Comparison of ENCODE assay signal across 12 mouse cellular contexts in the genomic region with DNA sequence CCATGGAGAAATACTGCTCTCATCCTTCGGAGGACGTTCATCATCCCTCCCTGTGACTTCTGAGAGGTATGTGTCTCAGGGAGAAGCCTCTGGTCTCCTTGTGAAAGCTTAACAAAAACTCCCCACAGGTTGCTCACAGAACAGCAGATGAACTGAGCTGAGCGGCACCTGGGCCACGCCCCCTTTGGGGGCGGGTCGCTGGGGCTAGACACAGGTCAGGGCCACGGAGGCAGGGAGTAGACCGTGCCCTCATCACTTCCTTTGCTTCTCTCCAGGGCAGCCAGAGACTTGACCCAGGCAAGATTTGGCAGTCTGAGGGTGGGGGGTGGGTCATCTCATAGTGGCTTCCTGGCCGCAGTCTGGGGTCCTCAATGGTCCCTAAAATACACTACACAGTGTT. TPM values are rescaled to one million over a fixed set of nuclear protein-coding genes. Genes with fewer than 3 reads are reported as not detected.
A peak's percentile ranks its signal among the peaks of the same experiment; 100 is the strongest.
DNase-seq lines count a peak whose midpoint lies in the region; ATAC-seq lines count a peak whose summit lies in the region.
"Had no signal": no experiment of that assay in that cellular context is flagged by ENCODE, and none has a peak within 500 bp of the region (broad histone marks: within the 10 kb centered on the region; RNA-seq: fewer than 3 reads in every experiment).

No protein-coding gene starts in this region.

- peak; percentile 21; the same call in 1 of the 2 replicates for ATAC-seq in kidney, embryonic 14.5 days (ENCODE audit: low FRiP score, low TSS enrichment)
- ATAC-seq in neural tube, embryonic 15.5 days (ENCODE audit: low FRiP score): no peak
- ATAC-seq in erythroid progenitor cell, adult 5-6 weeks (replicated peaks; ENCODE audit: low FRiP score, poor library complexity, severe bottlenecking): no peak
- ATAC-seq in forebrain, embryonic 16.5 days: no peak

- no peak overlapping the region for H3K27ac ChIP-seq in kidney, embryonic 14.5 days (ENCODE audit: low read depth, low read length)
- no peak overlapping the region for H3K27ac ChIP-seq in neural tube, embryonic 15.5 days (replicated peaks)
- H3K27ac ChIP-seq in forebrain, embryonic 16.5 days (ENCODE audit: low read length): no peak overlapping the region

- H3K4me2 ChIP-seq in kidney, embryonic 14.5 days (replicated peaks; ENCODE audit: low read depth, low read length): 0 out of 2 replicates have a peak overlapping the region, but pooled peaks have one; percentile 4
- 0 out of 2 replicates have a peak overlapping the region, but pooled peaks have one; percentile 7 for H3K4me2 ChIP-seq in neural tube, embryonic 15.5 days
- no peak overlapping the region for H3K4me2 ChIP-seq in forebrain, embryonic 16.5 days (ENCODE audit: low read length)
- H3K4me2 ChIP-seq: heart, embryonic 12.5 days had no signal

- peak overlapping the region; percentile 31; the same call in 1 of the 2 replicates for H3K9ac ChIP-seq in kidney, embryonic 14.5 days (ENCODE audit: low read depth, low read length)
- H3K9ac ChIP-seq in neural tube, embryonic 15.5 days (replicated peaks): no peak overlapping the region
- no peak overlapping the region for H3K9ac ChIP-seq in forebrain, embryonic 16.5 days (replicated peaks; ENCODE audit: low read depth, low read length)
- H3K9ac ChIP-seq: heart, embryonic 12.5 days had no signal

- WGBS in kidney, embryonic 14.5 days: 18% methylated on average over 9 of the region's 9 CpGs
- WGBS in neural tube, embryonic 15.5 days: 13% methylated on average over 9 of the region's 9 CpGs
- 12% methylated on average over 9 of the region's 9 CpGs for WGBS in forebrain, embryonic 16.5 days

- DNase-seq in kidney, postnatal 25 days: no peak
- DNase-seq in retina, embryonic 14.5 days (ENCODE audit: low spot score): peak; percentile 73
- no peak for DNase-seq in retina, postnatal 1 day
- peak; percentile 39 for DNase-seq in embryo, embryonic 11 days
- DNase-seq: kidney, adult 18-20 months had no signal

- no peaks in the 10 kb centered on the region for H3K27me3 ChIP-seq in kidney, embryonic 14.5 days (ENCODE audit: control insufficient read depth, insufficient read depth, low read length)
- H3K27me3 ChIP-seq in neural tube, embryonic 15.5 days (replicated peaks): no peaks in the 10 kb centered on the region
- no peaks in the 10 kb centered on the region for H3K27me3 ChIP-seq in forebrain, embryonic 16.5 days (replicated peaks; ENCODE audit: control insufficient read depth, insufficient read depth, low read length)

- H3K4me1 ChIP-seq in kidney, embryonic 14.5 days (ENCODE audit: control insufficient read depth, insufficient read depth, low read length): 0 out of 2 replicates have a peak, but pooled peaks cover 5% of the 10 kb centered on the region
- H3K4me1 ChIP-seq in neural tube, embryonic 15.5 days: peaks cover 32% of the 10 kb centered on the region
- peaks cover 15% of the 10 kb centered on the region for H3K4me1 ChIP-seq in forebrain, embryonic 16.5 days (replicated peaks; ENCODE audit: control insufficient read depth, insufficient read depth, low read length)

- no peak overlapping the region for H3K4me3 ChIP-seq in kidney, embryonic 14.5 days (ENCODE audit: low read length)
- no peak overlapping the region for H3K4me3 ChIP-seq in neural tube, embryonic 15.5 days (replicated peaks)
- H3K4me3 ChIP-seq in forebrain, embryonic 16.5 days (replicated peaks; ENCODE audit: low read length): no peak overlapping the region
- H3K4me3 ChIP-seq: heart, embryonic 12.5 days had no signal

- no peaks in the 10 kb centered on the region for H3K36me3 ChIP-seq in kidney, embryonic 14.5 days (ENCODE audit: control insufficient read depth, insufficient read depth, low read length)
- H3K36me3 ChIP-seq in neural tube, embryonic 15.5 days: no peaks in the 10 kb centered on the region
- H3K36me3 ChIP-seq in forebrain, embryonic 16.5 days (ENCODE audit: control insufficient read depth, insufficient read depth): no peaks in the 10 kb centered on the region
- H3K36me3 ChIP-seq: heart, embryonic 12.5 days had no signal

- no peaks in the 10 kb centered on the region for H3K9me3 ChIP-seq in kidney, embryonic 14.5 days (ENCODE audit: control insufficient read depth, low read length)
- H3K9me3 ChIP-seq in neural tube, embryonic 15.5 days (replicated peaks): no peaks in the 10 kb centered on the region
- H3K9me3 ChIP-seq in forebrain, embryonic 16.5 days (ENCODE audit: control insufficient read depth, low read length): no peaks in the 10 kb centered on the region
- H3K9me3 ChIP-seq: heart, embryonic 12.5 days had no signal

RNA-seq across cellular contexts. Expression of a gene that starts 48.4 kb away (rescaled TPM):
- 1.7 and 1.8 TPM in 2 replicates for polyA plus RNA-seq in kidney, embryonic 14.5 days (2014; fragmentation: Nextera tagmentation; extraction: Ambion mirVana)
- 21.8 and 23.5 TPM in 2 replicates for polyA plus RNA-seq in neural tube, embryonic 15.5 days (2015; fragmentation: Nextera tagmentation; extraction: Ambion mirVana)
- not detected in 2 replicates for total RNA-seq in erythroid progenitor cell, adult 5-6 weeks (2015; ENCODE audit: low replicate concordance)
- total RNA-seq in erythroid progenitor cell, adult 5-6 weeks (2017; ENCODE audit: low replicate concordance): not detected in 2 replicates
- 3.9 and 4.3 TPM in 2 replicates for polyA plus RNA-seq in forebrain, embryonic 16.5 days (2015; fragmentation: Nextera tagmentation; extraction: Ambion mirVana)
- total RNA-seq: megakaryocyte progenitor cell, adult 5-6 weeks had no signal
- polyA plus RNA-seq: Patski had no signal

Comparison
In these comparisons a context has a peak if more than half of its experiments do, and no peak if none do; other contexts are left out.
1. DNase-seq: peak in retina, embryonic 14.5 days (single experiment) and embryo, embryonic 11 days (single experiment); none in kidney, postnatal 25 days (0 of 2) and retina, postnatal 1 day (single experiment).